Mouse (Mus musculus): Measurements from ENCODE around the gene Cdk5r2.

GRCm38 (mm10) chr1:74805843-74806242 lies 48.9 kb upstream of the Cdk5r2 start:
- TF ChIP-seq CTCF (IDR thresholded peaks at IDR 0.05; ENCODE audit: insufficient read depth, low read length) (no peak), POLR2A (IDR thresholded peaks at IDR 0.05; ENCODE audit: borderline replicate concordance, extremely low read depth, low read depth, low read length) (no peak)
